Mouse (Mus musculus) C2C12 (cell line): Measurements from ENCODE around the gene Adamts20.

Experiments used
- CTCF ChIP-seq: IDR thresholded peaks from one replicate; pipeline ENCODE4 v1.5.1; 2011; ENCODE audit not compliant: control insufficient read depth, insufficient read depth, insufficient read length
- MAX ChIP-seq: IDR thresholded peaks from one replicate; pipeline ENCODE4 v1.6.1; 2011; ENCODE audit warnings: mild to moderate bottlenecking, control low read depth

- no peak for TF ChIP-seq MAX
- TF ChIP-seq CTCF = no peak
These were observed 22.2 kb downstream of the Adamts20 start for GRCm38 (mm10) chr15:94443025-94443424.
